Mouse (Mus musculus) brain, embryonic 14.5 days (tissue): ENCODE results near the gene Gpld1. TPM values are rescaled to one million over a fixed set of nuclear protein-coding genes. Genes with fewer than 3 reads are reported as not detected.
"Not testable (repeated sequence)": the region's sequence is repeated elsewhere in the genome, so short reads cannot be mapped to it uniquely, and the experiment has no call there.

ENCODE experiments used
- DNase-seq: peaks from one replicate; pipeline ENCODE4 v3.0.0-alpha.2; 2011; ENCODE audit warnings: low read depth
- CTCF ChIP-seq: fragments of 200-500 bp; IDR thresholded peaks from 2 replicates; pipeline ENCODE4 v1.5.1; 2012; ENCODE audit warnings: inconsistent platforms, mild to moderate bottlenecking, moderate library complexity, borderline replicate concordance; ENCODE audit not compliant: insufficient read depth, insufficient read length; ENCODE audit errors: extremely low read depth
- POLR2A ChIP-seq: fragments of 200-500 bp; IDR thresholded peaks from 2 replicates; pipeline ENCODE4 v1.6.1; 2012; ENCODE audit warnings: mild to moderate bottlenecking, inconsistent platforms, borderline replicate concordance; ENCODE audit not compliant: poor library complexity, insufficient read depth, insufficient read length, severe bottlenecking; ENCODE audit errors: extremely low read depth
- polyA plus RNA-seq: library from polyadenylated mRNA; depleted of rRNA; stranded (reverse); fragments of >200 nt; gene quantifications from 2 replicates; pipeline ENCODE4 v1.2.3, GENCODE M21; 2012

Gpld1 gene
- polyA plus RNA-seq, 1 experiment = 2.6 TPM

GRCm38 (mm10) chr13:24948870-24949269 lies 5.9 kb downstream of the Gpld1 start:
- TF ChIP-seq CTCF (no peak), POLR2A (no peak)
- DNase-seq = no peak

- TF ChIP-seq POLR2A (no peak), CTCF (no peak)
- no peak for DNase-seq
Observed at GRCm38 (mm10) chr13:24952659-24953058, 9.7 kb downstream of the Gpld1 start.

GRCm38 (mm10) chr13:24955091-24955490 lies 12.1 kb downstream of the Gpld1 start:
- TF ChIP-seq CTCF (no peak), POLR2A (no peak)
- no peak for DNase-seq

- TF ChIP-seq POLR2A (no peak), CTCF (no peak)
- peak; percentile 14 for DNase-seq
Observed at GRCm38 (mm10) chr13:24955500-24955899, 12.5 kb downstream of the Gpld1 start.

- DNase-seq = no peak
- TF ChIP-seq POLR2A (no peak), CTCF (no peak)
Observed at GRCm38 (mm10) chr13:24958671-24959070, 15.7 kb downstream of the Gpld1 start.

- TF ChIP-seq POLR2A (no peak), CTCF (no peak)
- DNase-seq = no peak
Observed at GRCm38 (mm10) chr13:24960084-24960483, 17.1 kb downstream of the Gpld1 start.

- TF ChIP-seq POLR2A (no peak), CTCF (no peak)
- DNase-seq = no peak
Observed at GRCm38 (mm10) chr13:24962119-24962518, 19.2 kb downstream of the Gpld1 start.

- TF ChIP-seq CTCF (no peak), POLR2A (no peak)
Observed at GRCm38 (mm10) chr13:24965130-24965845, 22.3 kb downstream of the Gpld1 start.

GRCm38 (mm10) chr13:24965846-24966201 lies 22.9 kb downstream of the Gpld1 start:
- DNase-seq = peak; percentile 16
- no peak for TF ChIP-seq CTCF
- no peak for TF ChIP-seq POLR2A

More at GRCm38 (mm10) chr13:24965130-24965845, 22.3 kb downstream of the Gpld1 start:
- peak; percentile 32 for DNase-seq

GRCm38 (mm10) chr13:24971776-24972175 lies 28.8 kb downstream of the Gpld1 start:
- DNase-seq = not testable (repeated sequence)

GRCm38 (mm10) chr13:24976384-24976783 lies 33.4 kb downstream of the Gpld1 start:
- TF ChIP-seq POLR2A (no peak), CTCF (no peak)
- DNase-seq = peak; percentile 75

GRCm38 (mm10) chr13:24977820-24978342 lies 34.9 kb downstream of the Gpld1 start:
- TF ChIP-seq POLR2A = no peak
- TF ChIP-seq CTCF = no peak
- no peak for DNase-seq
